Mouse (Mus musculus) gastrocnemius, postnatal 25 days (tissue): ENCODE results near the gene Epha10. TPM values are rescaled to one million over a fixed set of nuclear protein-coding genes. Genes with fewer than 3 reads are reported as not detected.
"Not testable (repeated sequence)": the region's sequence is repeated elsewhere in the genome, so short reads cannot be mapped to it uniquely, and the experiment has no call there.

Experiments
- DNase-seq: peaks from one replicate; pipeline ENCODE4 v3.0.0; 2022
- total RNA-seq, 2 experiments: library from RNA; stranded (reverse); gene quantifications; 1 replicate in 1 of 2; 2 replicates in 1 of 2; pipeline ENCODE4 v1.2.3; 2021

Epha10 gene
- total RNA-seq, 2 experiments from 2014 or later: not detected

DNA sequence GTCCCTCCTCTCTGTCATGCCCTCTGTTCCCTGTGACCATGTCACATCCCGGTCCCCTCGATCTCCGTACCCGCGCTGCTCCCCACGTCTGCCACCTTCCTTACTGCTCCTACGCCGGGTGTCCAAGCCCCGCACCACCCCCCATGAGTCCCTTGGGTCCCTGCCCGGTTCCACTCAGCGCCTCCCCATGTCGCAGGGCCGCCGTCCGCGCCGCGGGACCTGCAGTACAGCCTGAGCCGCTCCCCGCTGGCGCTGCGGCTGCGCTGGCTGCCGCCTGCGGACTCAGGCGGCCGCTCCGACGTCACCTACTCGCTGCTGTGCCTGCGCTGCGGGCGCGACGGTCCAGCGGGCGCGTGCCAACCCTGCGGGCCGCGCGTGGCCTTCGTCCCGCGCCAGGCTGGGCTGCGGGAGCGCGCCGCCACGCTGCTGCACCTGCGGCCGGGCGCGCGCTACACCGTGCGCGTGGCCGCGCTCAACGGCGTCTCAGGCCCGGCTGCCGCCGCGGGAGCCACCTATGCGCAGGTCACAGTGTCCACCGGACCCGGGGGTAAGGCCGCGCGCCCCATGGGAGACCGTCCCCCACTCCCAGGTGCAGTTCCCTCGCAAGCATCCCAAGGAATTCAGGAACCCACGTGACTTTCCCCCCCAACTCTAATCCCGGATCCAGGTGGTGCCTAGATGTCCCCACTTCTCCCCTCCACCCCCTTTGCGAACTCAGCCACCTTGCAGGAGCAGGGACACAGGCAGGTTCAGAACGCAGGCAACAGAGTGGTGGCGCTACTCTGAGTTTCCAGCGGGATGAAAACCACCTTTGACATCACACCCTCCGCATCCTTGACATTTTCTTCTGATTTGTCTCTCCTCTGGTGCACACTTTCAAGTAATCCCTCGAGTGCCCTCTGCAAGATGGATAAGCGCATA is 14.1 kb downstream of the Epha10 start:
- no peak for DNase-seq

DNA sequence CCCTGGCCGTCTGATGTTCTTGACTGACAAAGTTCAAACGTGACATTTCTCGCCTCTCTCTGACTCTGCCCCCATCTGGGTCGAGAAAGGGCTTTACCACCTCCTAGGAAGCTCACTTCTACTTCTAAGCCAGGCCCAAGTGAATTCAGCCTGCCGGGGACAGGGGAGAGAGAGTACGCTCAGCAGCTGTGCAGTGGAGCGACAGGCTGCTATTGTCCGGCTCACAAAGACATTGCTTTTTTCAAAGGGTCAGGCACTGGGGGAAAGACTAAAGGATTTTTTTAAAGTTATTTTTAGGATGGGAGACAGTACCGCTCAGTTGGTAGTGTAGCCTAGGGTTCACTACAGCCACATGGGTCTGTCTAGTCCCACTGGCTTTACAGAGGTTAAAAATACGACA is 17.7 kb downstream of the Epha10 start:
- DNase-seq: no peak

- DNase-seq: no peak
These were observed 19.2 kb downstream of the Epha10 start for GRCm38 (mm10) chr4:124899906-124900305.

GRCm38 (mm10) chr4:124905417-124905816 is 24.7 kb downstream of the Epha10 start:
- DNase-seq: no peak

DNA sequence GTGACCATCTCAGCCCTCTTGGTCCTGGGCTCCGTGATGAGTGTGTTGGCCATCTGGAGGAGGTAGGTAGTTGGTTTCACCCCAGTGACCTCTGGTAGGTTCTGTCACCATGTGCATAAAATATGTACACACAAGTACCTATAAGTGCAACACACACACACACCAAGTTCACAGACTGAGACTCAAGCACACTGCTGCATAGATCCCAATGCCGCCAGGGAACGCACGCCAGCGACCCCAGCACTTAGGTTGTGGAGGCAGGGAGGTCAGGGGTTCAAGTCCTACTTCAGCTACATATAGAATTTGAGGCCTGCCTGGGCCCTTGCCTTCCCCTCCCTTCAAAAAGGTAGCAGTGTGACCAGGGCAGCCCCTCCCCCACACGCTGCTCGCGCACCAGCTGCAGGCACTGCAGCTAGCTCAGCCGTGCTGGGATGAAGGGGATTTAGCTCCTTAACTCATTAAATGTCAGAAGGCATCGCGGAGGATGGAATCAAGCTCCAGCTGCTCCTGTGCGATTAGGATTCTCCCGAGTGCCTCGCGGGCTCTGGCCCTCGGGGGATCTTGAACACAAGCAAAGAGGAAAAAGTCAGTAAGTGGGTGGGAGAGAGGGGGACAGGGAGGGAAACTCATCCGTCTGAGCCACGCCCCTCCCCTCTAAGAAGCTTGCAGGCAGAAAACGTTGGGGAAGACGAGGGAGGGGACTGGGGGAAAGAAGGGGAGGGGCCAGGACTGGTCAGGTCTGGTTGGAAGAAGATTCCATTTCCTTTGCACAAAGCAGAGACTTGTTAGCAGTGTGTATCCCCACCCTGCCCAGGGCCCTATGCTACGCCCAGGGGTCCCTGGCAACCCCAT is 25.5 kb downstream of the Epha10 start:
- no peak for DNase-seq

DNA sequence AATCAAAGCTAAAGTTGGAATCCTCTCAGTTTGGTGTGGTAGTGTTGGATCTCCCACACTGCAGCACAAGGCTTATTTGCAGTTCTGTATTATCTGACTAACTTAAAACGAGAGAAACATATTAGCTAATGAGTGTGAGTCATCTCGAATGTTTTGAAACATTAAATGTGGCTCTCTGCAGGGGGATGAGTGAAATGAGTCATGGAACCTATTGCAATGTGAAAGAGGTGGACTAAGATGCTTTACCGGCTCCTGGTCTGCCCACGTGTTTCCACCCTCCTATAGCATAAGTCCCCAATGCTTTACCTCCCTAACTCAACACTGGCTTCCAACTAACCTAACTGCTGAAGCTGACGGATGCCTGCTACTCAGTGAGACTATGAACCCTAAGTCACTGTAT is 47.4 kb downstream of the Epha10 start:
- no peak for DNase-seq

DNA sequence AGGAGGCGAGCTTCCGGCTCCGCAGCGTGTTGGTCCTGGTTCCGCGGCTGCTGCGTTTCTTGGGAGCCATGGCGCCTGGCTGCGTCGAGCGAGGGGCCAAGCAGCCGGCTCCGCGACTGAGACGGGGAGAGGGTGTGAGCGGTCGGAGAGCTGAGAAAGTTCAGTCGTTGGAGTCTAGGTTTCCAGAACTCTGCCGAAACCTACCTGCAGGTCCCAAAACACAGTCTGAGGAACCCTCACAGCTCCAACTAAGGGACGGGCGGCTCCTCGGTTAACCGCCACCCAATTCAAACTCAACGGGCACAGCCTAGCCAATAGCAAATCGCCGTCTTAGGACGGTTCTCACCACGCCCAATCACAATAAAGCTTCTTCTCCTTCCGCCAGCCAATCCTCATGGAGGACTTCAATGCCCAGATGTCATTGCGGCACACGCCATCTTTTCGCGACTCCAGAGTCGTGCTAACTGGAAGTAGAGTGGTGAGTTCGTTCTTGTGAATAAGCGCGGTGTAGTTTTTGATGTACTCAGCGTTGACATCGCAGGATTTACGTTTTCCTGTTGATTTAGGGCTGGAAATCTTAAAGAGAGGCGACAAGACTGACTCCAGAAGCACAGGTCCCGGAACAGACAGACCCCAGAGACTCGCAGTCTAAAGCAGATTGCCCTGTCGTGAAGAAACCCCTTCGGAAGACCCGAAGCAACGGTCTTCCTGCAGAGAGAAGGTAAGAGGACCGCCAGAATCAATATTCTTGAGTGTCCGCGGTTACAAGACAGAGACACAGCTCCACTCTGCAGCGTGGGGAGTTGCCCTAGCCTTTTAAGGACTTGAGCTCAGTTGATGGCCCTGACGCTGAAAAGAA is 56.1 kb downstream of the Epha10 start, which contains the start of gene 9930104L06Rik:
9930104L06Rik (plus strand) TSS at position 436 of the 859 bp plus-strand sequence.
- peak; percentile 92 for DNase-seq

- not testable (repeated sequence) for DNase-seq
These were observed 58.5 kb downstream of the Epha10 start, which contains the start of gene Cdca8 for GRCm38 (mm10) chr4:124939211-124939610. Gene Cdca8, minus strand, starts transcription at chr4:124939311.

GRCm38 (mm10) chr4:124943022-124943421 is 62.3 kb downstream of the Epha10 start:
- DNase-seq: peak; percentile 30

GRCm38 (mm10) chr4:124943781-124944180 is 63.1 kb downstream of the Epha10 start:
- DNase-seq: no peak

DNA sequence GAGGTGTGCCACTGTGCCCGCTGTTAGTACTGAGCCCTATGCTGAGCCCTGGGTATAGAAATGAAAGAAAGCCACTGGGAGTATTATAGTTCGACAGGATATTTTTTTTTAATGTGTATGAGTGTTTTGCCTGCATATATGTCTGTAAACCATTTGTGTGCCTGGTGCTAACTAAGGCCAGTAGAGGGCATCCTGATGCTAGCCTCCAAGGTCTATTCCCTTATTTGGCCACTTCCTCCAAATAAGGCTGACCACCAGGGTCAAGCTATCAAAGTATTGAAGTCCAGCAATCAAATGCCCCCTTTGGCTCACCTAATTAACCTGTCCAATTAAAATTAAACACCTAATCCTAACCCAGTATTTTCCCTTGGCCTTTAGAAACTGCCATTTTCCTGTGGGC is 64.3 kb downstream of the Epha10 start:
- DNase-seq: no peak

DNA sequence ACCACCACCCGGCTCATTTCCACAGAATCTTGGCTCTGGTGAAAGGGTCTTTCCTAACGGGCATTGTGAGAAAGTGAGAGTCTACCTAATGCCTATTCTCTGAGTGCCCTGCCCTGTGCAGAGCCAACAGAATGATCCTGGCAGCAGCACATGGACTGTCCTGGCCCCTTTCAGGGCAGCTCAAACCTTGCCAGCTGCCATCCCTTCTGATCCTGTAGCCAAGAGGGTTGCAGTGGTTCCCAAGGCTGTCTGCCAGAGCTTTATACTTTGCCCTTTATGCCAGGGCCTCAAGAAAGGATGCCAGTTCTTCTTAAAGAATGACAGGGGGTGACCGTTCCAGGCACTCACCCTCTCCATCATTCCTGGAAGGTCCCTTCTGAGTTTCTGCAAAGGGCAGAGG is 68.8 kb downstream of the Epha10 start:
- no peak for DNase-seq

DNA sequence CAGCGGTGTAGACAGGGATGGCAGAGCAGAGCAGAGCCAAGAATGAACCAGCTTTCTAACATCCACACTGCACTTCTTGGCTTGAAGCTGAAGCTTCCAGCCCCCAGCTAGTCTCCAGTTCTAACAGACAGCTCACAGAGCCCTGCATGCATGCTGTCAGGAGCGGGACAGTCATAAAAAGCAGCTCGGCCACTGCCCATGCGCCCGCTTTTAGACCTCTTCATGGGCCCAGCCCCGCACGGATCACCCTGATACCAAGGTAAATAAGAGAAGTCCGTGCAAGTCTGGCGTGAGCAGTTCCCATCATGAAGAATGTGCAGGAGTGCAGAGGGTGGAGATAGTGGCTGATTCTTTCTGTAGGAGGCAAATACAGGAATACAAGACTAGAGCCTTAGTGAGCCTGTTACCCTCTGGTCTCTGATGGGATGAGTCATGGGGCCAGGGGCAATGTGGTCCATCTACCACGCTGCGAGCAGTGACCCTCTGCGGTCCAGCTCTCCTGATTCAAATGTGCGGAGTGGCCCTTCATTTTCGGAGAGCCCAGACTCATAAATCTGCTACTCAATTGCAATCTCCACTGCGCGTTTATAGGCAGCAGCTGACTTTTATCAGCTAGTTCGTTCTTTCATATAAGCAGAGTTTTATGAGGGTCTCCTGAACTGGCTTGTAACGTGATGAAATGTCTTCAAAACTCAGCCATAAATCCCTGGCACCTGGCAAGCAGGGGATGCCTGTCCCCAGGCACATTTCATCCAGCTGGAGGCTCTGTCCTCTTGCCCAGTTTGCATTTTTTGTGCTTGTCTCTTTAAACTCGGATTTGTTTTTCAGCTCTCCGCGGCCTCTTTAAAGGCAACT is 69.7 kb downstream of the Epha10 start:
- DNase-seq: no peak

- DNase-seq: peak; percentile 28
These were observed 70.3 kb downstream of the Epha10 start for GRCm38 (mm10) chr4:124951036-124951433.

GRCm38 (mm10) chr4:124953546-124953945 is 72.8 kb downstream of the Epha10 start:
- DNase-seq: peak; percentile 11

DNA sequence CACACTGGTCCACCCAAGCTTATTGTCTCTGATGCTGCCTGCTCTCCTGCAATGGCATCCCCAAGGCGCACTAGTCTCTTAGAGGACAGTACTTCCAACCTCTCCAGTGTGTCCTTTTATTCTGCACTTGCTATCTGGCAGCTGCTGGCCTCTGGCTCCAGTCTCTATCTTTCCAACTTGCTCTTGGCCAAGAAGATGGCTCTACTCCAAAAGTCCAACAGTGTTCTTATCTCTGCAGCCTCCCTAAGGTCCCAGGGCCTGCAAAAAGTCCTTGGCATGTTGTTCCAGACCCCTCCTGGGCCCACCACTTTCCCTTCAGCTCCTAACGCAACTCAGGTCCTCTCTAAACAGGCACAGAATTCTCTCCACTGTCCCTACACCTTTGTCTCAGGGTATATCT is 76.6 kb downstream of the Epha10 start:
- no peak for DNase-seq

- peak; percentile 39 for DNase-seq
These were observed 78.4 kb downstream of the Epha10 start for GRCm38 (mm10) chr4:124959062-124959461.

GRCm38 (mm10) chr4:124960940-124961339 is 80.2 kb downstream of the Epha10 start:
- DNase-seq: no peak

- DNase-seq: no peak
These were observed 81.9 kb downstream of the Epha10 start for GRCm38 (mm10) chr4:124962576-124962975.

GRCm38 (mm10) chr4:124964912-124965599 is 84.4 kb downstream of the Epha10 start:
- no peak for DNase-seq
